Mouse (Mus musculus): ENCODE data around the gene Wnt3. TPM values are rescaled to one million over a fixed set of nuclear protein-coding genes. Genes with fewer than 3 reads are reported as not detected.

Gene Wnt3
- polyA plus RNA-seq, 1 experiment from 2014 or later: 14.8 TPM

DNA sequence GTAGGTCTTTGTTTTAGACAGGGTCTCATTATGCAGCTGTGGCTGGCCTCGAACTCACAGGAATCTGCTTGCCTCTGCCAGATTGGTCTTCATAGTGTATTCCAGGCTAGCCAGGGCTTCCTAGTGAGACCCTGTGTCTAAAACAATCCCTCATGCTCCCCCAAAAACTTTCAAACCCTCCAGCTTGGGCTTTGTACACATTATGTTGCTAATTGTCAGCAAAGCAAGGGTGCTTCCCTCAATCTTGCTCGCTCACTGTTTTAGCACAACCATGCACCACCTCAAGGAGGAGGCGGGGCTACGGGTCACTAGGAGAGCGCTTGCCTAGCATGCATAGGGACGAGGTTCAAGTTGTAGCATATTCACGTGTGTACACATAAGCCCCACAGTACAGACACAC, 54.9 kb downstream of the Wnt3 start:
- WGBS: 82% methylated on average over 7 of the region's 7 CpGs

GRCm38 (mm10) chr11:103829956-103830355, 56.0 kb downstream of the Wnt3 start:
- 62% methylated on average over 4 of the region's 4 CpGs for WGBS
- ATAC-seq (replicated peaks): no peak

More for the DNA sequence above, 54.9 kb downstream of the Wnt3 start:
- no peaks in the 10 kb centered on the region for H3K4me1 ChIP-seq
- H3K9me3 ChIP-seq: no peaks in the 10 kb centered on the region
- H3K9ac ChIP-seq: no peak overlapping the region
- no peak overlapping the region for H3K4me3 ChIP-seq
- no peak overlapping the region for H3K27ac ChIP-seq
- no peaks in the 10 kb centered on the region for H3K27me3 ChIP-seq (replicated peaks)
- H3K36me3 ChIP-seq (replicated peaks): peaks cover 14% of the 10 kb centered on the region
- no peak for ATAC-seq (replicated peaks)
- H3K4me2 ChIP-seq: no peak overlapping the region

DNA sequence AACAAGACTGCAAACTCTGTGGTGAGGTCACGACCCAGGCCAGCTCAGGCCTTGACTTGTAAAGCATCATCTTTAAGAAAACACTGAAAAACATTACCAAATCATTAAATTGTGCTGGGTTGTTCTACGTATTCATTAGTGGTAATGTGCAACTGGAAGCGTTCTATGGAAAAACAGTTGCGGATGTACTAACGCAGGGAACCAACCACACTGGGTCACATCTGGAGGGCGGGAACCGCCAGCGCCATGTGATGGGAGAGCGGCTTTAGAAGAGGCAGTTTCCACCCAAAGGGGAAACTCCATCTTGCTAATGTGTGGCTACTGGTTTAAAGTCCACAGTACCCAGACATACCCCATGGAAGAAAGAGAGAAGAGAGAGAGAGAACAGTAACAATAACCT, 56.5 kb downstream of the Wnt3 start:
- 85% methylated on average over 9 of the region's 9 CpGs for WGBS
- no peaks in the 10 kb centered on the region for H3K4me1 ChIP-seq
- H3K9ac ChIP-seq: no peak overlapping the region
- no peak overlapping the region for H3K4me2 ChIP-seq
- no peak for ATAC-seq (replicated peaks)
- H3K4me3 ChIP-seq: no peak overlapping the region
- no peaks in the 10 kb centered on the region for H3K9me3 ChIP-seq
- no peaks in the 10 kb centered on the region for H3K27me3 ChIP-seq (replicated peaks)
- peaks cover 8% of the 10 kb centered on the region; the same call in 1 of the 2 replicates for H3K36me3 ChIP-seq (replicated peaks)
- H3K27ac ChIP-seq: no peak overlapping the region

More at GRCm38 (mm10) chr11:103829956-103830355, 56.0 kb downstream of the Wnt3 start:
- H3K4me1 ChIP-seq: no peaks in the 10 kb centered on the region
- no peaks in the 10 kb centered on the region for H3K9me3 ChIP-seq
- no peaks in the 10 kb centered on the region for H3K27me3 ChIP-seq (replicated peaks)
- no peak overlapping the region for H3K4me2 ChIP-seq
- no peak overlapping the region for H3K9ac ChIP-seq
- H3K36me3 ChIP-seq (replicated peaks): peaks cover 12% of the 10 kb centered on the region; the same call in 1 of the 2 replicates
- H3K4me3 ChIP-seq: no peak overlapping the region
- no peak overlapping the region for H3K27ac ChIP-seq

GRCm38 (mm10) chr11:103831766-103832165, 57.8 kb downstream of the Wnt3 start:
- Histone ChIP-seq H3K4me2 (no peak overlapping the region), H3K4me3 (no peak overlapping the region), H3K27me3 (replicated peaks) (no peaks in the 10 kb centered on the region), H3K9me3 (no peaks in the 10 kb centered on the region), H3K27ac (no peak overlapping the region), H3K36me3 (replicated peaks) (peaks cover 8% of the 10 kb centered on the region; the same call in 1 of the 2 replicates), H3K4me1 (no peaks in the 10 kb centered on the region), H3K9ac (no peak overlapping the region)
- ATAC-seq (replicated peaks): no peak
- 69% methylated on average over 3 of the region's 3 CpGs for WGBS

DNA sequence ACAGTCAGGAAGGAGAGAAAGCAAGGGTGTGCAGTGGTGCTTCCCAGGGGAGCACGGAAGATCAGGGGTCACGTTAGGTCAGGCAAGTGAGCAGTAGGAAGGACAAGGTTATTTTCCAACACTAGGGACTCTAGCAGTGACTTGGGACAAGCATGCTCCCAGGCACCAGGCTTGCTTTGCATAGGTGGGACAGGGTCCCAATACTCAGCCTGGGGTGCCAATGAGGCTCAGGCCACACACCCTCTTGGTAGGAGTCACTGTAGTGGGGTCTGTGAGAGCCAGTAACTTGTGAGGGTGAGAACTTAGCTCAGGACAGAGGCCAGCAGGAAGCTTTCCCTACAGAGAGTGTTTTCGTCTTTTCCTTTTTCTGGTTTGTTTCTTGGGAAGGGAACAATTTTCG, 58.4 kb downstream of the Wnt3 start:
- no peak for ATAC-seq (replicated peaks)
- no peak overlapping the region for H3K27ac ChIP-seq
- no peak overlapping the region for H3K9ac ChIP-seq
- H3K4me2 ChIP-seq: no peak overlapping the region
- H3K27me3 ChIP-seq (replicated peaks): no peaks in the 10 kb centered on the region
- no peaks in the 10 kb centered on the region for H3K4me1 ChIP-seq
- H3K36me3 ChIP-seq (replicated peaks): peaks cover 3% of the 10 kb centered on the region; the same call in 1 of the 2 replicates
- 86% methylated on average over 4 of the region's 4 CpGs for WGBS
- H3K9me3 ChIP-seq: no peaks in the 10 kb centered on the region
- H3K4me3 ChIP-seq: no peak overlapping the region

DNA sequence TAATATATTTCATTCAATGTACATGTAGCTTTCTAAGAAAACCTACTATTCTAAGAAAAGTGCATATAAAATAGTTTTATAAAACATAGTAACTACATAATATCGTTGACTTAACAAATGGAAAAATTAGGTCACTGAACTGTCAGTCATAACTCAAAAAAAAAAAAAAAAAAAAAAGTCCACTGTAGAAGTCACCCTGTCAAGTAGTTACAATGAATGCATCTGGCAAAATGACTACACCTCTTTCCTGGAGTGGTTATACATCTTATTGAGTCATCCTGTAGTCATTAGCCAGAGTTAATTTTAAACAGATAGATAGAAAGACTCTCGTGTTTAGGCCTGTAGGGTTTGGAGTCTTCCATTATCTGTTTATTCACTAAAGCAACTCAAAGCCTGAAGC, 65.0 kb downstream of the Wnt3 start:
- Histone ChIP-seq H3K9me3 (no peaks in the 10 kb centered on the region), H3K4me3 (no peak overlapping the region), H3K4me1 (peaks cover 21% of the 10 kb centered on the region), H3K9ac (no peak overlapping the region), H3K4me2 (no peak overlapping the region), H3K36me3 (replicated peaks) (no peaks in the 10 kb centered on the region), H3K27ac (no peak overlapping the region), H3K27me3 (replicated peaks) (no peaks in the 10 kb centered on the region)
- WGBS: 84% methylated on average over 2 of the region's 2 CpGs
- ATAC-seq (replicated peaks): no peak

DNA sequence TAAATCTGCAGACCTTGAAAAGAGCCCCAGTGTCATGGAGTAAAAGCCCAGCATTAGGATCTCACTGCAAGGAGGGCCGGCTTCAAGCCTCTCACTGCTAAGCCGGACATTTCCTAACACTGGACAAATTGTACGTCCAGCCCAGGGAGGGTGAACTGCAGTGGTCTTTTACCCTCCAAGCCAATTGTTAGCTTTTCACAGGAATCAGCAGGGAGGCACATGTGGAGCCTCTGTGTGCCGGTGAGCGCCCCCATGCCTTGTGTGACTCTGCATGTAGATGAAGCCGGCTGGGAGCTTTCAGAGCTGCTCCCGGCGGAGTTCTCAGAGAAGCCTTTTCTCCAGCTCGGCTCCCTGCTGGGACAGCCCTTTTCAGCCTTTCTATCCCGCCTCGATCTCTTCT, 66.9 kb downstream of the Wnt3 start:
- H3K27ac ChIP-seq: peak overlapping the region; percentile 72
- no peaks in the 10 kb centered on the region for H3K27me3 ChIP-seq (replicated peaks)
- no peak overlapping the region for H3K9ac ChIP-seq
- H3K4me3 ChIP-seq: no peak overlapping the region
- peak; percentile 82 for ATAC-seq (replicated peaks)
- no peaks in the 10 kb centered on the region for H3K36me3 ChIP-seq (replicated peaks)
- H3K4me2 ChIP-seq: peak overlapping the region; percentile 16
- H3K9me3 ChIP-seq: no peaks in the 10 kb centered on the region
- H3K4me1 ChIP-seq: peaks cover 21% of the 10 kb centered on the region
- 2% methylated on average over 11 of the region's 11 CpGs for WGBS

DNA sequence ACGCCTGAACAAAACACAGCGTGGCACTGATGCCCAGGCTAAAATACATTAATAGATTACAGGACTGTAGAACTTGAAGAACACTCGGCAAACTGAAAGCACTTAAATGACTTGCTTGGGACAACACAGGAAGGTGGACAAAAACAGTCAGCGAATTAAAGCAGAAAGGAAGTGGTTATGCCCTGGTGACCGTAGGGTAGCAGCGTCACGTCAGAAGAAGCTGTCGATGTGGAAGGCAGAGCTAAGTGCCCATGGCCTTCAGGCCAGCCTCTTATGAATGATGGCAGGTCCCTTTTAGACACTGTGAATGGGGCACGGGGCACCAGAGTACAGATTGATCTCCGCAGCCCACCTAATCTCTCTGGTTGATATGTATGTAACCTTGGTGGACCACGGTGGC, 74.3 kb downstream of the Wnt3 start:
- ATAC-seq (replicated peaks): no peak
- Histone ChIP-seq H3K4me1 (peaks cover 13% of the 10 kb centered on the region), H3K9ac (no peak overlapping the region), H3K4me2 (no peak overlapping the region), H3K36me3 (replicated peaks) (0 out of 2 replicates have a peak, but pooled peaks cover 3% of the 10 kb centered on the region), H3K9me3 (no peaks in the 10 kb centered on the region), H3K27ac (no peak overlapping the region), H3K27me3 (replicated peaks) (no peaks in the 10 kb centered on the region), H3K4me3 (no peak overlapping the region)
- 92% methylated on average over 11 of the region's 11 CpGs for WGBS

GRCm38 (mm10) chr11:103852590-103853283, 78.8 kb downstream of the Wnt3 start:
- Histone ChIP-seq H3K4me2 (no peak overlapping the region), H3K27ac (peak overlapping the region; percentile 73), H3K4me3 (no peak overlapping the region), H3K27me3 (replicated peaks) (no peaks in the 10 kb centered on the region), H3K9ac (no peak overlapping the region), H3K36me3 (replicated peaks) (no peaks in the 10 kb centered on the region), H3K9me3 (no peaks in the 10 kb centered on the region), H3K4me1 (peaks cover 28% of the 10 kb centered on the region)
- 30% methylated on average over 16 of the region's 16 CpGs for WGBS
- ATAC-seq (replicated peaks): no peak

- Histone ChIP-seq H3K9ac (no peak overlapping the region), H3K4me3 (no peak overlapping the region), H3K36me3 (replicated peaks) (0 out of 2 replicates have a peak, but pooled peaks cover 6% of the 10 kb centered on the region), H3K4me1 (peaks cover 28% of the 10 kb centered on the region), H3K27ac (peak overlapping the region; percentile 73), H3K9me3 (no peaks in the 10 kb centered on the region), H3K27me3 (replicated peaks) (no peaks in the 10 kb centered on the region), H3K4me2 (peak overlapping the region; percentile 11; the same call in 1 of the 2 replicates)
- peak; percentile 35; the same call in 1 of the 2 replicates for ATAC-seq (replicated peaks)
- 11% methylated on average over 10 of the region's 10 CpGs for WGBS
Measured at GRCm38 (mm10) chr11:103853284-103853920, 79.5 kb downstream of the Wnt3 start.

DNA sequence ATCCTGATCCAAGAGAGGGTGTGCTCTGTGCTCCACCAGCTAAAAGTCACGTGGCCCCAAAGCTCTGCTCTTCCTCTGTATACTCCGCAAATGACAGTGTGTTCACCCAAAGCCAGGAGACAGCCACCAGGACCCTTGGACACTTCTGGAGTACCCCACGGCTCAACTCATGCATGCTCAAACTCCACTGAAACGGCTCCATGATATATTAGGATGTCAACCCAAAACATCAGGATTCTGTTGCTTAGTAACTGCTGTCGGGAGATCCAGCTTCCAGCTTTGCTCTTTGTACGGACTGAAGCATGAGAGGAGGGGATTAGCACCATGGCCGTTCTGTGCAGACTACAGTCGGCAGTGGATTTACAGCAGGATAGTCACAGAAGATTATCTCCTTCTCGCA, 80.3 kb downstream of the Wnt3 start:
- Histone ChIP-seq H3K27me3 (replicated peaks) (no peaks in the 10 kb centered on the region), H3K4me3 (no peak overlapping the region), H3K4me2 (peak overlapping the region; percentile 11; the same call in 1 of the 2 replicates), H3K27ac (peak overlapping the region; percentile 73), H3K9ac (no peak overlapping the region), H3K4me1 (peaks cover 28% of the 10 kb centered on the region), H3K36me3 (replicated peaks) (0 out of 2 replicates have a peak, but pooled peaks cover 10% of the 10 kb centered on the region), H3K9me3 (no peaks in the 10 kb centered on the region)
- WGBS: 9% methylated on average over 9 of the region's 9 CpGs
- ATAC-seq (replicated peaks): peak; percentile 78; the same call in 1 of the 2 replicates

DNA sequence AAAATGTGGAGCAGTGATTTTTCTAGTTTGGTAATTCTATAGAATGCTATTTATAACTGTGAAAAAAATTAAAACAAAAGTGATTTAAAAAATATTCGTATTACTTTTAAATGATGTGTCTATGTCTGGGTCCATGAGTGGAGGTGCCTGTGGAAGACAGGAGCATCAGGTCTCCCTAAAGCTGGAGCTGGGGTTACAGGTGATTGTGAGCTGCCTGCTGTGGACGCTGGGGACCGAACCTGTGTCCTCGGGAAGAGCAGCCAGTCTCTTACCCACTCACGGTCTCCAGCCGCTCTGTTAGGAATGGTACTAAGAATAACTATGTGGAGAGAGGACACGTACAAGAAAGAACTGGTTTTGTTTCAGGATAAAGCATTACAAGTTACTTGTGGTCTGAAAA, 82.7 kb downstream of the Wnt3 start:
- no peak for ATAC-seq (replicated peaks)
- Histone ChIP-seq H3K27me3 (replicated peaks) (no peaks in the 10 kb centered on the region), H3K27ac (no peak overlapping the region), H3K4me3 (no peak overlapping the region), H3K4me2 (no peak overlapping the region), H3K36me3 (replicated peaks) (peaks cover 13% of the 10 kb centered on the region; the same call in 1 of the 2 replicates), H3K9me3 (no peaks in the 10 kb centered on the region), H3K4me1 (peaks cover 28% of the 10 kb centered on the region), H3K9ac (no peak overlapping the region)
- WGBS: 93% methylated on average over 7 of the region's 7 CpGs

Measured in midbrain, embryonic 15.5 days (tissue).